Mouse (Mus musculus) forebrain, postnatal 0 days (tissue): ENCODE measurements around the gene Rdh12. TPM values are rescaled to one million over a fixed set of nuclear protein-coding genes. Genes with fewer than 3 reads are reported as not detected.
"Not testable (repeated sequence)": the region's sequence is repeated elsewhere in the genome, so short reads cannot be mapped to it uniquely, and the experiment has no call there.

Source experiments
- ATAC-seq: fragments of 200-750 bp; cut with Nextera tagmentation; 2 replicates; pipeline ENCODE4 v1.8.0; 2017; ENCODE audit warnings: mild to moderate bottlenecking, moderate library complexity
- DNase-seq: peaks from one replicate; pipeline ENCODE4 v3.0.0-alpha.2; 2015
- H3K27ac ChIP-seq: fragments of 300-500 bp; sonication (generic); 2 replicates; pipeline ENCODE4 v1.5.1; 2014; ENCODE audit warnings: low read depth, mild to moderate bottlenecking, antibody characterized with exemption, low read length, moderate library complexity, mixed read lengths
- H3K27me3 ChIP-seq: fragments of 300-500 bp; sonication (generic); 2 replicates; pipeline ENCODE4 v1.6.1; 2014; ENCODE audit warnings: mild to moderate bottlenecking, low read length, mixed read lengths; ENCODE audit not compliant: insufficient read depth
- H3K36me3 ChIP-seq: fragments of 300-500 bp; sonication (generic); 2 replicates; pipeline ENCODE4 v1.6.1; 2014; ENCODE audit warnings: mild to moderate bottlenecking, moderate library complexity; ENCODE audit not compliant: insufficient read depth
- H3K4me1 ChIP-seq: fragments of 300-500 bp; sonication (generic); 2 replicates; pipeline ENCODE4 v1.6.1; 2014; ENCODE audit warnings: antibody characterized with exemption; ENCODE audit not compliant: insufficient read depth
- H3K4me2 ChIP-seq: fragments of 300-500 bp; sonication (generic); 2 replicates; pipeline ENCODE4 v1.6.1; 2014; ENCODE audit warnings: low read depth, mild to moderate bottlenecking, moderate library complexity
- H3K4me3 ChIP-seq: fragments of 300-500 bp; sonication (generic); 2 replicates; pipeline ENCODE4 v1.5.1; 2014; ENCODE audit warnings: low read depth, low read length, mixed read lengths
- H3K9ac ChIP-seq: fragments of 300-500 bp; sonication (generic); 2 replicates; pipeline ENCODE4 v1.6.1; 2014; ENCODE audit warnings: mild to moderate bottlenecking
- H3K9me3 ChIP-seq: fragments of 300-500 bp; sonication (generic); 2 replicates; pipeline ENCODE4 v1.6.1; 2016; ENCODE audit warnings: low read length
- CTCF ChIP-seq: sonication (generic); IDR thresholded peaks from 2 replicates; pipeline ENCODE4 v1.5.1; 2016; ENCODE audit warnings: antibody characterized with exemption, control low read depth, low read depth
- WGBS: fragments of 180-500 bp; shearing (Covaris S2); extraction: QIAGEN DNeasy Blood & Tissue Kit; methylation state at CpG from one replicate; pipeline ENCODE4 v1.1.7; 2014; 5-methylcytosine and 5-hydroxymethylcytosine counted together
- polyA plus RNA-seq: library from polyadenylated mRNA; unstranded; fragments of >200 nt; fragmentation: Nextera tagmentation; extraction: Ambion mirVana; gene quantifications from 2 replicates; pipeline ENCODE4 v1.2.1, GENCODE M21; 2015
- total RNA-seq: library from RNA; depleted of rRNA; stranded (reverse); fragments of >200 nt; gene quantifications from 2 replicates; pipeline ENCODE4 v1.2.3, GENCODE M21; 2014

Gene Rdh12
- total and polyA plus RNA-seq, 2 experiments from 2014 or later: 1.1 to 1.2 TPM

- 85% methylated on average over 5 of the region's 5 CpGs for WGBS
- H3K27ac ChIP-seq: no peak overlapping the region
- DNase-seq (no peak), ATAC-seq (no peak)
- no peak overlapping the region for H3K4me3 ChIP-seq
- no peak for TF ChIP-seq CTCF
- H3K36me3 ChIP-seq: peaks cover 36% of the 10 kb centered on the region
- H3K9me3 ChIP-seq: no peaks in the 10 kb centered on the region
- no peak overlapping the region for H3K4me2 ChIP-seq
- H3K27me3 ChIP-seq: no peaks in the 10 kb centered on the region
- peaks cover 6% of the 10 kb centered on the region for H3K4me1 ChIP-seq
- H3K9ac ChIP-seq: no peak overlapping the region
Observed at GRCm38 (mm10) chr12:79173721-79174120, 35.0 kb upstream of the Rdh12 start.

- no peak for TF ChIP-seq CTCF
- no peaks in the 10 kb centered on the region for H3K27me3 ChIP-seq
- no peak overlapping the region for H3K4me2 ChIP-seq
- DNase-seq: no peak
- no peak overlapping the region for H3K4me3 ChIP-seq
- no peak overlapping the region for H3K27ac ChIP-seq
- peaks cover 40% of the 10 kb centered on the region for H3K36me3 ChIP-seq
- ATAC-seq: no peak
- H3K4me1 ChIP-seq: peaks cover 6% of the 10 kb centered on the region
- no peak overlapping the region for H3K9ac ChIP-seq
- no peaks in the 10 kb centered on the region for H3K9me3 ChIP-seq
- 95% methylated on average over 5 of the region's 5 CpGs for WGBS
Observed at GRCm38 (mm10) chr12:79175998-79176397, 32.7 kb upstream of the Rdh12 start.

GRCm38 (mm10) chr12:79185160-79185559 is 23.6 kb upstream of the Rdh12 start:
- not testable (repeated sequence) for DNase-seq, H3K9ac ChIP-seq, H3K4me2 ChIP-seq, ATAC-seq, H3K4me1 ChIP-seq, H3K9me3 ChIP-seq, H3K27ac ChIP-seq, H3K4me3 ChIP-seq, H3K27me3 ChIP-seq
- H3K36me3 ChIP-seq: peaks cover 67% of the 10 kb centered on the region
- 88% methylated on average over 6 of the region's 6 CpGs for WGBS

DNA sequence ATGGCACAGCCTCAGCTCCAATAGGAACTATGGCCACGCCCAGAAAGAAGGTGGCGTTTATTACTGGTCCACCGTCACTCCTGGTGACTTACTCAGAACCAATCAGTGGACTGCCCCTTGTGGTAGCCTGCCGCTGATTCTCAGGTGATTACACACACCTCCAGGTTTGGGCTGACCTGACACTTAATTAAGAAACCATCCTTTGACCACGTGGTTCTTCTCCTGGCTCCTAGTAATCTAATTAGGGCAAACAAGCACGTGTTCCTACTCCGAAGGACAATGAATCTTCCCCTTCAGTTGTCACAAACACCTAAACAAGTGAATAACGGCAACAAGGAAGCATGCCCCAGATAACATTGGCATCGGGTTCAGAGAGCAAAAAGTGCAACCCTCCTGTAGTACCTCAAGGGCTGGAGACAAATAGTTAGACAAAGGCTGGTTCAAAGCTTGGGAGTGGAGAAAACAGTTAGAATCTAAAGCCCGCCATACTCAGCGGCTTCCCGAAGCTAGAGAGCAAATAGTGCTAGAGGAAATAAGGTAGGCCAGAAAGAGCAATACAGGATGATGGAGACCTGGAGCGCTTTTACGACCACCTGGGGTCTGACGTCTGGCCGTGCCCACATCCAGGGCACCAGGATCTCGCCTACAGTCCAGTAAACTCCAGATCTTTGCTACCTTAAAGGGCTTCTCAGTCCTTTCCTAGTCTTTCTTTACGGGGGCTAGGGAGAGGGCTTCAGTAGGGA is 17.6 kb upstream of the Rdh12 start:
- no peaks in the 10 kb centered on the region for H3K9me3 ChIP-seq
- under 1% methylated on average over 18 of the region's 18 CpGs for WGBS
- H3K4me2 ChIP-seq: peak overlapping the region; percentile 76
- ATAC-seq: peak; percentile 98
- H3K4me1 ChIP-seq: peaks cover 12% of the 10 kb centered on the region
- H3K36me3 ChIP-seq: peaks cover 20% of the 10 kb centered on the region
- H3K27me3 ChIP-seq: no peaks in the 10 kb centered on the region
- H3K4me3 ChIP-seq: peak overlapping the region; percentile 62
- DNase-seq: peak; percentile 87
- peak overlapping the region; percentile 60; the same call in 1 of the 2 replicates for H3K27ac ChIP-seq
- H3K9ac ChIP-seq: peak overlapping the region; percentile 57
- peak; percentile 30; the same call in 1 of the 2 replicates for TF ChIP-seq CTCF

DNA sequence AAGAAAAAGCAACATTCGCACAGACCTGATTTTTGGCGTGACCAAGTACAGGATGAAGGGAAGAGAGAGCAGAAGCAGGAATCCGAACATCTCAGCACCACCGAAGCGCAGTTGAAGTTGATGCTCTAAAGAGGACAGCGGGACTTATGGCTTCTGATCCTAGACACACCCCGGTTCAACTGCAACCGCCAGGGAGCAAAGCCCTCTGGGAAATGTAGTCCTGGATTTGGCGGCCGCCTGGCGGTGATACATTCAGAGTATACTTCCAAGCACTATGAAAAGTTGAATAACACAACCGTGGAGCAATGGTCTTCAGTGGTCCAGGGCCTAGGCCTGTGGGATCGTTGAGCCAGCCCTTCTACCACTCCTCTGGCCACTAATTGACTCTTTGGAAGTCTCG is 17.0 kb upstream of the Rdh12 start:
- Histone ChIP-seq H3K27me3 (no peaks in the 10 kb centered on the region), H3K9ac (peak overlapping the region; percentile 57), H3K27ac (peak overlapping the region; percentile 60; the same call in 1 of the 2 replicates), H3K9me3 (no peaks in the 10 kb centered on the region), H3K36me3 (peaks cover 14% of the 10 kb centered on the region), H3K4me1 (peaks cover 12% of the 10 kb centered on the region), H3K4me3 (peak overlapping the region; percentile 62), H3K4me2 (peak overlapping the region; percentile 76)
- 6% methylated on average over 14 of the region's 14 CpGs for WGBS
- peak; percentile 74 for TF ChIP-seq CTCF
- DNase-seq (peak; percentile 87), ATAC-seq (peak; percentile 93)

GRCm38 (mm10) chr12:79192193-79192592 is 16.5 kb upstream of the Rdh12 start, which contains the start of gene Rdh11:
Gene Rdh11, minus strand, starts transcription at chr12:79192293.
- Histone ChIP-seq H3K36me3 (peaks cover 10% of the 10 kb centered on the region), H3K27me3 (no peaks in the 10 kb centered on the region), H3K4me1 (peaks cover 12% of the 10 kb centered on the region), H3K4me2 (peak within 1 kb of the TSS; percentile 76), H3K9ac (peak within 1 kb of the TSS; percentile 57), H3K9me3 (no peaks in the 10 kb centered on the region), H3K27ac (peak within 1 kb of the TSS; percentile 60; the same call in 1 of the 2 replicates), H3K4me3 (peak within 1 kb of the TSS; percentile 62)
- ATAC-seq: no peak
- no peak for TF ChIP-seq CTCF
- no peak for DNase-seq
- 67% methylated on average over 6 of the region's 6 CpGs for WGBS

GRCm38 (mm10) chr12:79193441-79193840 is 15.3 kb upstream of the Rdh12 start:
- Histone ChIP-seq H3K4me2 (no peak overlapping the region), H3K27me3 (no peaks in the 10 kb centered on the region), H3K9me3 (no peaks in the 10 kb centered on the region), H3K27ac (no peak overlapping the region), H3K4me3 (no peak overlapping the region), H3K9ac (no peak overlapping the region), H3K36me3 (no peaks in the 10 kb centered on the region), H3K4me1 (peaks cover 12% of the 10 kb centered on the region)
- peak; percentile 43 for DNase-seq
- TF ChIP-seq CTCF: peak; percentile 57
- ATAC-seq: no peak
- WGBS: 6% methylated on average over 3 of the region's 3 CpGs
